Mouse (Mus musculus) lung, embryonic 16.5 days (tissue): ENCODE measurements around the gene Raf1. TPM values are rescaled to one million over a fixed set of nuclear protein-coding genes. Genes with fewer than 3 reads are reported as not detected.
A peak's percentile ranks its signal among the peaks of the same experiment; 100 is the strongest.

Experiments
- ATAC-seq: fragments of 200-750 bp; cut with Nextera tagmentation; 2 replicates; pipeline ENCODE4 v1.8.0; 2017; ENCODE audit warnings: low read depth, mild to moderate bottlenecking, moderate library complexity
- H3K27ac ChIP-seq: fragments of 300-500 bp; sonication (generic); 2 replicates; pipeline ENCODE4 v1.5.1; 2014; ENCODE audit warnings: mild to moderate bottlenecking, control low read depth, low read length
- H3K27me3 ChIP-seq: fragments of 300-500 bp; sonication (generic); 2 replicates; pipeline ENCODE4 v1.6.1; 2014; ENCODE audit warnings: low read depth, low read length, mixed read lengths; ENCODE audit not compliant: control insufficient read depth, insufficient read depth
- H3K36me3 ChIP-seq: fragments of 300-500 bp; sonication (generic); 2 replicates; pipeline ENCODE4 v1.6.1; 2014; ENCODE audit warnings: low read length; ENCODE audit not compliant: control insufficient read depth, insufficient read depth
- H3K4me1 ChIP-seq: fragments of 300-500 bp; sonication (generic); replicated peaks from 2 replicates; pipeline ENCODE4 v1.6.1; 2014; ENCODE audit warnings: low read length, mixed read lengths; ENCODE audit not compliant: control insufficient read depth, insufficient read depth
- H3K4me2 ChIP-seq: fragments of 300-500 bp; sonication (generic); 2 replicates; pipeline ENCODE4 v1.6.1; 2014; ENCODE audit warnings: low read depth, low read length, control low read depth
- H3K4me3 ChIP-seq: fragments of 300-500 bp; sonication (generic); 2 replicates; pipeline ENCODE4 v1.5.1; 2014; ENCODE audit warnings: mild to moderate bottlenecking, low read length, control low read depth
- H3K9ac ChIP-seq: fragments of 300-500 bp; sonication (generic); 2 replicates; pipeline ENCODE4 v1.6.1; 2014; ENCODE audit warnings: low read length, control low read depth
- H3K9me3 ChIP-seq: fragments of 300-500 bp; sonication (generic); 2 replicates; pipeline ENCODE4 v1.6.1; 2016; ENCODE audit warnings: low read length; ENCODE audit not compliant: control insufficient read depth
- WGBS: fragments of 180-500 bp; shearing (Covaris S2); extraction: QIAGEN DNeasy Blood & Tissue Kit; methylation state at CpG from one replicate; pipeline ENCODE4 v1.1.7; 2014; 5-methylcytosine and 5-hydroxymethylcytosine counted together
- polyA plus RNA-seq: library from polyadenylated mRNA; unstranded; fragments of >200 nt; fragmentation: Nextera tagmentation; extraction: Ambion mirVana; gene quantifications from 2 replicates; pipeline ENCODE4 v1.2.1, GENCODE M21; 2015

Raf1 gene
- polyA plus RNA-seq, 1 experiment from 2014 or later = 80.8 TPM

GRCm38 (mm10) chr6:115672700-115673099, 3.7 kb downstream of the Raf1 start:
- Histone ChIP-seq H3K9me3 (no peaks in the 10 kb centered on the region), H3K36me3 (no peaks in the 10 kb centered on the region), H3K9ac (no peak overlapping the region), H3K4me3 (no peak overlapping the region), H3K4me2 (no peak overlapping the region), H3K27ac (no peak overlapping the region), H3K27me3 (no peaks in the 10 kb centered on the region), H3K4me1 (peaks cover 9% of the 10 kb centered on the region)
- no peak for ATAC-seq
- WGBS = 93% methylated on average over 1 of the region's 1 CpGs

GRCm38 (mm10) chr6:115666641-115667040, 9.8 kb downstream of the Raf1 start:
- Histone ChIP-seq H3K36me3 (no peaks in the 10 kb centered on the region), H3K9ac (no peak overlapping the region), H3K4me1 (no peaks in the 10 kb centered on the region; the same call in 1 of the 2 replicates), H3K4me3 (no peak overlapping the region), H3K27me3 (no peaks in the 10 kb centered on the region), H3K27ac (no peak overlapping the region), H3K9me3 (no peaks in the 10 kb centered on the region), H3K4me2 (no peak overlapping the region)
- 71% methylated on average over 4 of the region's 4 CpGs for WGBS
- ATAC-seq = no peak

- H3K9ac ChIP-seq = no peak overlapping the region
- no peaks in the 10 kb centered on the region; the same call in 1 of the 2 replicates for H3K4me1 ChIP-seq
- H3K4me2 ChIP-seq = no peak overlapping the region
- no peak overlapping the region for H3K4me3 ChIP-seq
- ATAC-seq = no peak
- H3K36me3 ChIP-seq = no peaks in the 10 kb centered on the region
- WGBS = 72% methylated on average over 3 of the region's 3 CpGs
- H3K27me3 ChIP-seq = no peaks in the 10 kb centered on the region
- H3K27ac ChIP-seq = no peak overlapping the region
- no peaks in the 10 kb centered on the region for H3K9me3 ChIP-seq
Measured at GRCm38 (mm10) chr6:115664268-115664667, 12.2 kb downstream of the Raf1 start.

- H3K4me3 ChIP-seq = no peak overlapping the region
- no peaks in the 10 kb centered on the region for H3K36me3 ChIP-seq
- no peak for ATAC-seq
- H3K4me2 ChIP-seq = no peak overlapping the region
- no peaks in the 10 kb centered on the region for H3K9me3 ChIP-seq
- no peaks in the 10 kb centered on the region for H3K27me3 ChIP-seq
- no peak overlapping the region for H3K27ac ChIP-seq
- no peak overlapping the region for H3K9ac ChIP-seq
- H3K4me1 ChIP-seq = no peaks in the 10 kb centered on the region
Measured at GRCm38 (mm10) chr6:115658802-115659201, 17.6 kb downstream of the Raf1 start.

- no peak overlapping the region for H3K9ac ChIP-seq
- H3K4me2 ChIP-seq = no peak overlapping the region
- H3K27ac ChIP-seq = no peak overlapping the region
- H3K4me3 ChIP-seq = no peak overlapping the region
- no peaks in the 10 kb centered on the region for H3K36me3 ChIP-seq
- no peaks in the 10 kb centered on the region for H3K27me3 ChIP-seq
- H3K4me1 ChIP-seq = peaks cover 24% of the 10 kb centered on the region
- no peak for ATAC-seq
- WGBS = 26% methylated on average over 2 of the region's 2 CpGs
- H3K9me3 ChIP-seq = no peaks in the 10 kb centered on the region
Measured at GRCm38 (mm10) chr6:115653939-115654338, 22.5 kb downstream of the Raf1 start.

GRCm38 (mm10) chr6:115651719-115652118, 24.7 kb downstream of the Raf1 start:
- Histone ChIP-seq H3K36me3 (no peaks in the 10 kb centered on the region), H3K9ac (no peak overlapping the region), H3K4me1 (peaks cover 24% of the 10 kb centered on the region), H3K27ac (no peak overlapping the region), H3K27me3 (no peaks in the 10 kb centered on the region), H3K4me2 (no peak overlapping the region), H3K9me3 (no peaks in the 10 kb centered on the region), H3K4me3 (no peak overlapping the region)
- no peak for ATAC-seq

GRCm38 (mm10) chr6:115650476-115651427, 25.7 kb downstream of the Raf1 start:
- no peak overlapping the region; the same call in 1 of the 2 replicates for H3K27ac ChIP-seq
- no peak overlapping the region for H3K4me3 ChIP-seq
- no peaks in the 10 kb centered on the region for H3K36me3 ChIP-seq
- 51% methylated on average over 5 of the region's 5 CpGs for WGBS
- no peak overlapping the region for H3K9ac ChIP-seq
- 0 out of 2 replicates have a peak, but pooled peaks have one; percentile 31 for ATAC-seq
- H3K27me3 ChIP-seq = no peaks in the 10 kb centered on the region
- H3K4me2 ChIP-seq = no peak overlapping the region
- peaks cover 24% of the 10 kb centered on the region for H3K4me1 ChIP-seq
- no peaks in the 10 kb centered on the region for H3K9me3 ChIP-seq

- Histone ChIP-seq H3K4me3 (no peak overlapping the region), H3K4me1 (peaks cover 24% of the 10 kb centered on the region), H3K36me3 (no peaks in the 10 kb centered on the region), H3K9me3 (no peaks in the 10 kb centered on the region), H3K4me2 (no peak overlapping the region), H3K9ac (no peak overlapping the region), H3K27ac (no peak overlapping the region), H3K27me3 (no peaks in the 10 kb centered on the region)
- WGBS = 61% methylated on average over 1 of the region's 1 CpGs
- no peak for ATAC-seq
Measured at GRCm38 (mm10) chr6:115649792-115650365, 26.6 kb downstream of the Raf1 start.

GRCm38 (mm10) chr6:115643315-115643714, 33.1 kb downstream of the Raf1 start:
- H3K9me3 ChIP-seq = no peaks in the 10 kb centered on the region
- no peak for ATAC-seq
- H3K27me3 ChIP-seq = no peaks in the 10 kb centered on the region
- H3K36me3 ChIP-seq = 0 out of 2 replicates have a peak, but pooled peaks cover 3% of the 10 kb centered on the region
- no peak overlapping the region for H3K4me3 ChIP-seq
- H3K27ac ChIP-seq = no peak overlapping the region
- WGBS = 82% methylated on average over 1 of the region's 1 CpGs
- no peak overlapping the region for H3K4me2 ChIP-seq
- no peaks in the 10 kb centered on the region for H3K4me1 ChIP-seq
- no peak overlapping the region for H3K9ac ChIP-seq
